Mouse (Mus musculus): ENCODE data around the gene Zp3.

- TF ChIP-seq POLR2A (IDR thresholded peaks at IDR 0.05; ENCODE audit: low read depth, low read length) = no peak
- TF ChIP-seq CTCF (IDR thresholded peaks at IDR 0.05; ENCODE audit: borderline replicate concordance, insufficient read depth, low read length) = no peak
Measured at GRCm38 (mm10) chr5:136002751-136003151, 22.9 kb downstream of the Zp3 start.
